Mouse (Mus musculus): ENCODE measurements at regions not wholly inside any gene's neighbourhood (a gene's known extent, or its start where the extent isn't known, plus 50 kb on each side); places are given as distances from the start of the nearest gene placed in this dataset.

GRCm38 (mm10) chr3:147920181-147920580 is 1068.0 kb downstream of the Ttll7 start:
- H3K4me3 ChIP-seq (replicated peaks; ENCODE audit: extremely low read depth, low read depth, low read length): no peak overlapping the region
- WGBS: 87% methylated on average over 2 of the region's 2 CpGs
- DNase-seq: no peak
- no peak for TF ChIP-seq POLR2A (IDR thresholded peaks at IDR 0.05; ENCODE audit: borderline replicate concordance, extremely low read depth, low read depth, low read length)
- no peak for TF ChIP-seq CTCF (IDR thresholded peaks at IDR 0.05; ENCODE audit: insufficient read depth, low read length)
- no peaks in the 10 kb centered on the region for H3K4me1 ChIP-seq (ENCODE audit: control insufficient read depth, insufficient read depth, low read length)

GRCm38 (mm10) chr3:147919701-147920100 is 1067.5 kb downstream of the Ttll7 start:
- no peak for DNase-seq
- no peak overlapping the region for H3K4me3 ChIP-seq (replicated peaks; ENCODE audit: extremely low read depth, low read depth, low read length)
- TF ChIP-seq POLR2A (IDR thresholded peaks at IDR 0.05; ENCODE audit: borderline replicate concordance, extremely low read depth, low read depth, low read length) (no peak), CTCF (IDR thresholded peaks at IDR 0.05; ENCODE audit: insufficient read depth, low read length) (no peak)
- WGBS: 92% methylated on average over 3 of the region's 3 CpGs
- H3K4me1 ChIP-seq (ENCODE audit: control insufficient read depth, insufficient read depth, low read length): no peaks in the 10 kb centered on the region

DNA sequence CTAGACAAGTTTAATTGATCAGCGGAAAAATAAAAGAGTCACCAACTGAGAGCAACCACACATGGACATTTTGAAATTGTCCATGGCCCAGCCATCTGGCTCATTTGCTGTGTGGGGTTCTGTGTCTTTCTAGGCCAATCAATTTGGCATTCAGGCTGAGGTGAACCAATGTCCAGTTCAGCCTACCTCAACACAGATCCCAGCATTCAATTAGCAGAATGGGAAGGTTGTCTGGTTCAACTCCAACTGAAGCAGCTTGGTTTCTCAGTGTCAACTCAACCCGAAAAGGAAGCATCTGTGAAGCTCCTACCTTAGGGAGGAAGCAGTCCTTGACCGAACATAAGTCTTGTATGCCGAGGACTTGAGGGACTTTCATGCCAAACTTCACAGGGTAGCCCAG is 1067.0 kb downstream of the Ttll7 start:
- no peak for TF ChIP-seq POLR2A (IDR thresholded peaks at IDR 0.05; ENCODE audit: borderline replicate concordance, extremely low read depth, low read depth, low read length)
- no peak for DNase-seq
- Histone ChIP-seq H3K4me3 (replicated peaks; ENCODE audit: extremely low read depth, low read depth, low read length) (no peak overlapping the region), H3K4me1 (ENCODE audit: control insufficient read depth, insufficient read depth, low read length) (no peaks in the 10 kb centered on the region)
- 90% methylated on average over 4 of the region's 4 CpGs for WGBS

DNA sequence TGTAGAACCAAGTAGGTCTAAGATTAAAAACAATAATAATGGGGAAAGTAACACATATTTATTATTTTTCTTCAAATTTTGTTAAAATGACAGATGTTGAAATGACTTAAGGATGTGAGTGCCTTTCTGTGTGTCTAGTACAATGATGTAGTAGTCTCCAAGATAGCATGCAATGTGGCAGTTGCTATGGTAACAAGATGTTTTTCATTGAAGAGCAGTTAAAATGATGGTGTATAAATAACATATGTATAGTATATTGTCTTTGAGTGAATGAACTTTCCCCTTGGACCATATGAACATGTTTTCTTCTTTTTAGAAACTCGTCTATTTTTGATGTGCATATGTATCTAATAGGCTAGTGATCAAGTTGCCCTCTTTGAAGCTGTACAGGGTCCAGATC is 1044.6 kb downstream of the Ttll7 start:
- H3K4me3 ChIP-seq (replicated peaks; ENCODE audit: extremely low read depth, low read depth, low read length): no peak overlapping the region
- DNase-seq: no peak
- 73% methylated on average over 1 of the region's 1 CpGs for WGBS
- no peaks in the 10 kb centered on the region for H3K4me1 ChIP-seq (ENCODE audit: control insufficient read depth, insufficient read depth, low read length)
- TF ChIP-seq POLR2A (IDR thresholded peaks at IDR 0.05; ENCODE audit: borderline replicate concordance, extremely low read depth, low read depth, low read length) (no peak), CTCF (IDR thresholded peaks at IDR 0.05; ENCODE audit: insufficient read depth, low read length) (no peak)

DNA sequence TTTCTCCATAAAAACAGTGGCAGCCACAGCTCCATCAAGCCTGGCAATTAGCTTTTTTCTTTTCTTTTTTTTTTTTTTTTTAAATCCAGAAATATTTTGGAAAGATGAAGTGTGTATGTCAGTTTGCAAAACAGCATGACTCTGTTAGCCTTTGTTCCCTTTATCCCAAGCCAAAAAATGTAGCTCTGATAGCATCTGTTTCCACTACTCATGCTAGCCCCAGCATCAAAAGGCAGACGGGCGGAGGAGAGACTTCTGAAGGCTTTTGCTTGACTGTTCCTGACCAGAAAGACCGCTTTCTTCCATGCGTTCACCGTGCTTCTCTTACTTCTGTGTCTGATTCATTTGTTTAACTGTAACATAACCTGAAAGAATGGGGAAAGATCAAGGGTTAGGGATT is 1039.5 kb downstream of the Ttll7 start:
- H3K4me1 ChIP-seq (ENCODE audit: control insufficient read depth, insufficient read depth, low read length): no peaks in the 10 kb centered on the region
- WGBS: 68% methylated on average over 5 of the region's 5 CpGs
- H3K4me3 ChIP-seq (replicated peaks; ENCODE audit: extremely low read depth, low read depth, low read length): no peak overlapping the region
- TF ChIP-seq POLR2A (IDR thresholded peaks at IDR 0.05; ENCODE audit: borderline replicate concordance, extremely low read depth, low read depth, low read length): no peak
- no peak for DNase-seq

- Histone ChIP-seq H3K4me3 (replicated peaks; ENCODE audit: extremely low read depth, low read depth, low read length) (no peak overlapping the region), H3K4me1 (ENCODE audit: control insufficient read depth, insufficient read depth, low read length) (no peaks in the 10 kb centered on the region)
- WGBS: 81% methylated on average over 10 of the region's 10 CpGs
- no peak for DNase-seq
- TF ChIP-seq CTCF (IDR thresholded peaks at IDR 0.05; ENCODE audit: insufficient read depth, low read length): no peak
- TF ChIP-seq POLR2A (IDR thresholded peaks at IDR 0.05; ENCODE audit: borderline replicate concordance, extremely low read depth, low read depth, low read length): no peak
These were observed 1034.2 kb downstream of the Ttll7 start for GRCm38 (mm10) chr3:147886261-147886893.

DNA sequence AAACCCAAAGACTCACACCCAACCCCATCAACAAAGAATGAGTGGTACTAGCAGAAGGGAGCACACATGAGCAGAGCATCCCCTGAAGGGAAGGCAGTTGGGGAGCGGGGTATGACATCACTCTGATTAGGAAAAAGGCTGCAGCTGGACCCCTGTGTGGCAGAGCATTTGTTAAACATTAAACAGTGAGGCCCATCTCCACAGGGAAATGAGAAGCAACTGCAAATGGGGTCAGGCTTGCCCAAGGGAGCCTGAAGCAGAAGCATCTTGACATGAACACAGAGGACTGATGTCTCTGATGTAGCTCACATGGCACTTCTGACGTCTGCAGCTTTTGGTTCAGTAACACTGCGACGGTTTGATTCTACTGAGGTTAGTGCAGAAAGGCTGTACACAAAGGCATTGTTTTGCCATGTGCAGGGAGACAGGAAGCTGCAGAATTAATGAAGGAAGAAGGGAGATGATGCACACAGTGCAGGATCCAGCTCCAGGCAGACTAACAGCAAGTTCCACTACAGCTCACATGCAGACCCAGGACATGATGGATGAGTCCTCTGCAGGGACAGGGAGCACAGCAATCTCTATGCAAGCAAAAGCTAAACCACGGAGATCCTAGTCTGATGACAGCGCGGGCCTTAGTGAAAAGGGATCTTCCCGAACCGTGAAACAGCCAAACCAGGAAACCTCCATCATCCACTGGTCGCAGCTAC is 1030.9 kb downstream of the Ttll7 start:
- no peak for DNase-seq
- 61% methylated on average over 10 of the region's 10 CpGs for WGBS
- peaks cover 2% of the 10 kb centered on the region; the same call in 1 of the 2 replicates for H3K4me1 ChIP-seq (ENCODE audit: control insufficient read depth, insufficient read depth, low read length)
- no peak overlapping the region for H3K4me3 ChIP-seq (replicated peaks; ENCODE audit: extremely low read depth, low read depth, low read length)
- no peak for TF ChIP-seq POLR2A (IDR thresholded peaks at IDR 0.05; ENCODE audit: borderline replicate concordance, extremely low read depth, low read depth, low read length)
- TF ChIP-seq CTCF (IDR thresholded peaks at IDR 0.05; ENCODE audit: insufficient read depth, low read length): no peak

DNA sequence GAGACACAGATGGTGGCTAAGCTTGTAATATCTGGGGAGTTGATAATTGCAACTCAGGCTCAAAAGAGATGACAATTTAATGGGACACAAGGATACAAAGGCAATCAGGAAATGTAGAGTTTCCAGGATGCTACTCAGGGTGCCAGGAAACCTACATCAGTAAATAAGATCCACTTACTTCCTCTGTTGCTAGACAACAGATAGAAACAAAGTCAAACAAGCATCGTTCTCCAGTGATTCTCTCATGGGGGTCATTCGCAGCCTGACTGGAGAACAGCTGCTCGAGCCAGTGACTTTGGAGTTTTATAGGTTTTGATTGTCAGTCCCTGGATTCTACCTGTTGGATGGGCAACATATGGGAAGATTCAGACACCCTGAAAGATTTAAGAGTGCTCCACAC is 1026.5 kb downstream of the Ttll7 start:
- DNase-seq: no peak
- Histone ChIP-seq H3K4me3 (replicated peaks; ENCODE audit: extremely low read depth, low read depth, low read length) (no peak overlapping the region), H3K4me1 (ENCODE audit: control insufficient read depth, insufficient read depth, low read length) (peaks cover 2% of the 10 kb centered on the region; the same call in 1 of the 2 replicates)
- WGBS: 34% methylated on average over 3 of the region's 3 CpGs
- TF ChIP-seq CTCF (IDR thresholded peaks at IDR 0.05; ENCODE audit: insufficient read depth, low read length) (no peak), POLR2A (IDR thresholded peaks at IDR 0.05; ENCODE audit: borderline replicate concordance, extremely low read depth, low read depth, low read length) (no peak)

GRCm38 (mm10) chr3:147868281-147868680 is 1016.1 kb downstream of the Ttll7 start:
- 39% methylated on average over 3 of the region's 3 CpGs for WGBS
- no peak overlapping the region for H3K4me3 ChIP-seq (replicated peaks; ENCODE audit: extremely low read depth, low read depth, low read length)
- TF ChIP-seq CTCF (IDR thresholded peaks at IDR 0.05; ENCODE audit: insufficient read depth, low read length) (no peak), POLR2A (IDR thresholded peaks at IDR 0.05; ENCODE audit: borderline replicate concordance, extremely low read depth, low read depth, low read length) (no peak)
- DNase-seq: no peak
- no peaks in the 10 kb centered on the region for H3K4me1 ChIP-seq (ENCODE audit: control insufficient read depth, insufficient read depth, low read length)

DNA sequence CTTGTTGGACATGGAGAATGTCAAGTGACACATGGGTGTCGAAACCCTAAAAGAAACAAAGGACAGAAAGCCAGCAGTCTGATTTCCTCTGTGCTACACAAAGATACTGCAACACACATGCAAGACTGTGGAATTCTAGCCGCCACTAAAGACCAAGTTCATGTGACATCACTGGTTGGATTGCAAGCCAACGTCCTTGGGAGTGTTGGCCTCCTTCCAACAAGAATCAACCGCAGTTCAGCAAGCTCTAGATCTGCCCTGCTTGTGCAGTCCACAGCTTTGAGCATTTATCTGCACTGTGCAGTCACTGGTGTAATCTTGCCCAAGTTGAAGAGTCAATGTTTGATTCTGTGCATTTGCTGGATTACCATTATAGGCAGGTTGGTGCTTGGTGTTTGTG is 1001.2 kb downstream of the Ttll7 start:
- H3K4me3 ChIP-seq (replicated peaks; ENCODE audit: extremely low read depth, low read depth, low read length): no peak overlapping the region
- TF ChIP-seq POLR2A (IDR thresholded peaks at IDR 0.05; ENCODE audit: borderline replicate concordance, extremely low read depth, low read depth, low read length) (no peak), CTCF (IDR thresholded peaks at IDR 0.05; ENCODE audit: insufficient read depth, low read length) (no peak)
- no peaks in the 10 kb centered on the region for H3K4me1 ChIP-seq (ENCODE audit: control insufficient read depth, insufficient read depth, low read length)
- no peak for DNase-seq
- 41% methylated on average over 4 of the region's 4 CpGs for WGBS
